Mouse (Mus musculus) embryonic fibroblast, embryonic 13.5 days (primary cell): Measurements from ENCODE around the gene Rps21. TPM values are rescaled to one million over a fixed set of nuclear protein-coding genes. Genes with fewer than 3 reads are reported as not detected.

ENCODE experiments used
- H3K27ac ChIP-seq: 2 replicates; pipeline ENCODE4 v1.5.1; 2012; ENCODE audit warnings: low read length, control low read depth, inconsistent platforms; ENCODE audit not compliant: insufficient read depth
- H3K4me1 ChIP-seq: 2 replicates; pipeline ENCODE4 v1.6.1; 2011; ENCODE audit warnings: low read length; ENCODE audit not compliant: control insufficient read depth, insufficient read depth
- H3K4me3 ChIP-seq: 2 replicates; pipeline ENCODE4 v1.5.1; 2011; ENCODE audit warnings: mild to moderate bottlenecking, control low read depth, low read length; ENCODE audit not compliant: insufficient read depth
- CTCF ChIP-seq: IDR thresholded peaks from 2 replicates; pipeline ENCODE4 v1.5.1; 2011; ENCODE audit warnings: mild to moderate bottlenecking, control low read depth, low read length, moderate library complexity, borderline replicate concordance; ENCODE audit not compliant: insufficient read depth
- POLR2A ChIP-seq: IDR thresholded peaks from 2 replicates; pipeline ENCODE4 v1.6.1; 2011; ENCODE audit warnings: low read depth, mild to moderate bottlenecking, control low read depth, low read length, moderate library complexity
- polyA plus RNA-seq: library from polyadenylated mRNA; stranded (reverse); fragments of >200 nt; gene quantifications from 2 replicates; pipeline ENCODE4 v1.2.4, GENCODE M21; 2011; ENCODE audit warnings: low read depth; ENCODE audit not compliant: missing spikeins, insufficient read length

The Rps21 gene
- polyA plus RNA-seq, 1 experiment = 1,138 TPM

DNA sequence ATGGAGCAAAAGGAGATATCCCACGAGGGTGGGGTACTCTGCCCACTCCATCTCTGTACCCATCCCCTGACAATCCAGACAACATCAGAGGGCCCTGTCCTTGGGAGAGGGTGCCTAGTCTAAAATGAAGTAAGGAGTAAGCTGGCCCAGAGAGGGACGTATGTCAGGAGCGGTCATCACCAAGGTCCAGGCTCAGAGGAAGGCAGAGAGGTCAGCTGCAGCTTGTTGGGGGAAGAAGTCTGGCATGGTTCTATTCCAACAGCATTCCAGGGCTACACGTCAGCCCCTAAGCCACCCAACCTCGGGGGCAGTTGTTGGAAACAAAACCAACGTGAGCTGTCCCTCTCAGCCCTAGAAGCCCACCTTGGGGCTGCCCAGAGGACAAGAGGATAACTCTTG, 29.1 kb upstream of the Rps21 start:
- Histone ChIP-seq H3K4me1 (peaks cover 7% of the 10 kb centered on the region; the same call in 1 of the 2 replicates), H3K4me3 (no peak overlapping the region)

GRCm38 (mm10) chr2:180228592-180228991, 28.6 kb upstream of the Rps21 start:
- TF ChIP-seq CTCF (no peak), POLR2A (no peak)
- H3K4me1 ChIP-seq = peaks cover 11% of the 10 kb centered on the region; the same call in 1 of the 2 replicates
- H3K27ac ChIP-seq = peak overlapping the region; percentile 46; the same call in 1 of the 2 replicates
- H3K4me3 ChIP-seq = no peak overlapping the region

More for the DNA sequence above, 29.1 kb upstream of the Rps21 start:
- TF ChIP-seq POLR2A = no peak
- TF ChIP-seq CTCF = no peak
- H3K27ac ChIP-seq = peak overlapping the region; percentile 46

GRCm38 (mm10) chr2:180229129-180229528, 28.0 kb upstream of the Rps21 start:
- TF ChIP-seq CTCF = no peak
- no peak for TF ChIP-seq POLR2A
- Histone ChIP-seq H3K4me1 (peaks cover 11% of the 10 kb centered on the region; the same call in 1 of the 2 replicates), H3K4me3 (no peak overlapping the region), H3K27ac (no peak overlapping the region)

- Histone ChIP-seq H3K4me1 (peaks cover 11% of the 10 kb centered on the region; the same call in 1 of the 2 replicates), H3K4me3 (no peak overlapping the region), H3K27ac (no peak overlapping the region)
- no peak for TF ChIP-seq POLR2A
- TF ChIP-seq CTCF = no peak
Measured at GRCm38 (mm10) chr2:180230482-180230881, 26.7 kb upstream of the Rps21 start.

GRCm38 (mm10) chr2:180233101-180233904, 23.9 kb upstream of the Rps21 start:
- Histone ChIP-seq H3K4me1 (peaks cover 10% of the 10 kb centered on the region; the same call in 1 of the 2 replicates), H3K4me3 (no peak overlapping the region), H3K27ac (no peak overlapping the region)
- TF ChIP-seq POLR2A (no peak), CTCF (no peak)

DNA sequence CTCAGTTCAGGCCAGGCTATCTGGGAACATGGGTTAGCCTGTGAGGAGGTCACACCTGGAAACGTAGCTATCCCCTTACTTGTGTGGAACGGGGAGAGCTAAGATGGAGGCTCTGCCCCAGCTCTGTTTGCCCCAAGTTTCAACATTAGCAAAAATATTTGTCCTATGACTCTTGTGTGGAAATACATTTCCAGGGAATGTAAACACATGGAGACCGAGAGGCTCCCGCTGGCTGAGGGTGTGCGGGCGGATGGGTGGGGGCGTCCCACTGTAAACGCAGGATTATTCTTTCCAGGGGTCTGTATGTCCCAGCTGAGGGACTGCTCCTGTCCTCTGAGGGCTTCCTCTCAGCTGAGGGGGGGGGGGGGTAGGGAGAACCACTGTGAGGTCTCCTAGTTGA, 22.8 kb upstream of the Rps21 start:
- Histone ChIP-seq H3K4me3 (no peak overlapping the region), H3K27ac (no peak overlapping the region), H3K4me1 (peaks cover 5% of the 10 kb centered on the region; the same call in 1 of the 2 replicates)
- TF ChIP-seq POLR2A (no peak), CTCF (no peak)

DNA sequence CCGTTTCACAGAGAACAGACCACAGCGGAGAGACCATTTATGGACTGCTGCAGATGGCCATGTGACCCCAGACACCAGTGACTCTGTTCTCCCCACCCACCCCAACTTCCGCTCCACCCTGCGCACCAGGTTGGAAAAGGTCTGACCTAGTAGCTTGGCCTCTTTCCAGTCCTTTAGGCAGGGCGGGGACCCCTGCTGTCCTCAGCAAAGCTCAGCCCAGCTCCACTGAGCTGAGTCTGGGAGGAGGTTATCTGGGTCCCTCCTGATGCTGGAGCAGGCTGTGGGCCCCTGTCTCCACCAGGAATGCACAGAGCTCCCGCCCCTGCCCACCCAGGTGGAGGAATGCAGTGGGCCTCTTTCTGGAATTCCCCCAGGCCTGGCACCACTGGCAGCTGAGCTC, 22.2 kb upstream of the Rps21 start:
- TF ChIP-seq POLR2A (no peak), CTCF (no peak)
- Histone ChIP-seq H3K27ac (no peak overlapping the region), H3K4me1 (peaks cover 5% of the 10 kb centered on the region; the same call in 1 of the 2 replicates), H3K4me3 (no peak overlapping the region)

- Histone ChIP-seq H3K27ac (no peak overlapping the region), H3K4me3 (no peak overlapping the region), H3K4me1 (peaks cover 5% of the 10 kb centered on the region; the same call in 1 of the 2 replicates)
- TF ChIP-seq POLR2A (no peak), CTCF (no peak)
Measured at GRCm38 (mm10) chr2:180235788-180236187, 21.4 kb upstream of the Rps21 start.

DNA sequence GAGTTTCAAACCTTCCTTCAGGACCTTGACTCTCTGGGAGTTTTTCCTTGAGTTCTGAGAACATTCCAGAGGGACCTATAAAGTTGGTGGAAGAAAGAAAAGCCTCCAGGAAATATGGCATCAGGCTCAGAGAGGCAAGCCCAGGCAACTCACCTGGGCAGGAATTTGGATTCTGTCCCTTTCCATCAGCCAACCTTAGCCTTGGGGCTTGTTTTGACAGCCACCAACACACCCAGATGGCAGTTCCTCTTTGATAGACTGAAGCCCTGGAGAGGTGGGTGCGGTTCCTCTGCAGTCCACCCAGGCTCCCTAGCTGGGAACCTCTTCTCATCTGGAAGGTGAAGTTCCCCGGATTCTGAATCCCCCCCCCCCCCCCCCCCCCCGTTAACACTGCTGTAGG, 20.7 kb upstream of the Rps21 start:
- no peak for TF ChIP-seq POLR2A
- no peak for TF ChIP-seq CTCF
- Histone ChIP-seq H3K4me3 (no peak overlapping the region), H3K27ac (no peak overlapping the region), H3K4me1 (peaks cover 5% of the 10 kb centered on the region; the same call in 1 of the 2 replicates)

DNA sequence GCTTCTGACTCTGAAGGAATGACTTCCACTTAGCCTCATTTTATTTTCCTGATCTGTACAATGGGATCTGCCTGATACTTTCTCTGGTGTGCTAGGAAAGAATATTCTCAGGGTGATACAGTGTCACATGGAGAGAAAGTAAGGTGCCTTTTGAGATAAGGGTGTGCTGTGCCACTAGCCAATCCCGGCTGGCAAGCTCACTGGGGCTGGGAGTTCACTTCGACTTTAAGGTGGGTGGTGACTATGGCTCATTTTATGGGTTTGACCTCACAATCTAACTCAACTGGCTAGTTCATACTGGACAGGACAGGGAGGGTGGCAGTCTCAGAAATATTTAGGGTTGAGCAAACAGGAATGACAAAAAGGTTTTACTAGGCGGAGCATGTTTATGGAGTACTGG, 20.2 kb upstream of the Rps21 start:
- TF ChIP-seq CTCF = no peak
- TF ChIP-seq POLR2A = no peak
- H3K4me3 ChIP-seq = no peak overlapping the region
- no peak overlapping the region for H3K27ac ChIP-seq
- peaks cover 5% of the 10 kb centered on the region; the same call in 1 of the 2 replicates for H3K4me1 ChIP-seq
